Mouse (Mus musculus) heart, postnatal 0 days (tissue): ENCODE results near the gene Olfr718-ps1.

Source experiments
- CTCF ChIP-seq: IDR thresholded peaks from 2 replicates; pipeline ENCODE4 v1.5.1; 2016; ENCODE audit warnings: antibody characterized with exemption, control low read depth, low read depth
- EP300 ChIP-seq: IDR thresholded peaks from 2 replicates; pipeline ENCODE4 v1.6.1; 2016; ENCODE audit warnings: antibody characterized with exemption, low read depth

DNA sequence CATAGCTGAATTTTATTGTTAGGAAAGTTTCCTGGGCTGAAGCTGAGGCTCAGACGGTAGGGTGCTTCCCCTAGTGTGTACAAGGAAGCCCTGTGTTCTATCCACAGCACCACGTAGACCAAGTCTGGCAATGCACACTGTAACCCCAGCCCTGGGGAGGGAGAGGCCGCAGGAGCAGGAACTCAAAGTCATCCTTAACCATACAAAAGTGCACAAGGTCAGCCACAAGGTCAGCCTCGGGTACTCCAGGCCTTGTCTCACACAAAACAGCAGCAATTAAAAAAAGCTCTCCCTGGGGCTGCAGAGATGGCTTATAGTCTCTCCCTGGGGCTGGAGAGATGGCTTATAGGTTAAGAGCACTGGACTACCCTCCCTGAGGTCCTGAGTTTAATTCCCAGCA lies 20.5 kb downstream of the Olfr718-ps1 start:
- TF ChIP-seq EP300: no peak
- TF ChIP-seq CTCF: no peak
